8 mouse cellular contexts compared by ENCODE assay signal in genomic region chr1:119899195-119900123, GRCm38 (mm10). TPM values are rescaled to one million over a fixed set of nuclear protein-coding genes. Genes with fewer than 3 reads are reported as not detected.
DNase-seq lines count a peak whose midpoint lies in the region; ATAC-seq and TF ChIP-seq lines count a peak whose summit lies in the region.

No protein-coding gene starts in this region.

- no peak overlapping the region for H3K4me2 ChIP-seq in hindbrain, embryonic 15.5 days

- no peaks in the 10 kb centered on the region for H3K36me3 ChIP-seq in testis, adult 2 months (ENCODE audit: control insufficient read depth, insufficient read depth, low read length)
- no peaks in the 10 kb centered on the region for H3K36me3 ChIP-seq in hindbrain, embryonic 15.5 days

- no peak for TF ChIP-seq CTCF in testis, adult 2 months (IDR thresholded peaks at IDR 0.05; ENCODE audit: control insufficient read depth, insufficient read depth, insufficient replicate concordance, low read depth, low read length)

- DNase-seq in testis, postnatal 10 days (ENCODE audit: low spot score): no peak
- DNase-seq in left cerebral cortex, postnatal 4 days: peak; percentile 75
- peak; percentile 62 to 64 for DNase-seq in right cerebral cortex, postnatal 36 days (ENCODE audit: low spot score in 2 of 2)
- no peak for DNase-seq in adrenal gland, postnatal 10 days
- DNase-seq in heart, postnatal 4 days: no peak

- intact Hi-C loops in left cerebral cortex, postnatal 4 days (cut with DNase I): no loop called here

- H3K9me3 ChIP-seq in hindbrain, embryonic 15.5 days: no peaks in the 10 kb centered on the region

- no peaks in the 10 kb centered on the region for H3K27me3 ChIP-seq in testis, adult 2 months (ENCODE audit: control insufficient read depth, insufficient read depth, low read length)
- H3K27me3 ChIP-seq in hindbrain, embryonic 15.5 days: no peaks in the 10 kb centered on the region

- H3K9ac ChIP-seq in hindbrain, embryonic 15.5 days: no peak overlapping the region

- no peak overlapping the region for H3K27ac ChIP-seq in testis, adult 2 months (ENCODE audit: control insufficient read depth, insufficient read depth, low read depth, low read length)
- H3K27ac ChIP-seq in hindbrain, embryonic 15.5 days (replicated peaks): no peak overlapping the region; the same call in 1 of the 2 replicates

- no peaks in the 10 kb centered on the region for H3K4me1 ChIP-seq in testis, adult 2 months (ENCODE audit: control insufficient read depth, insufficient read depth, low read length)
- peaks cover 33% of the 10 kb centered on the region for H3K4me1 ChIP-seq in hindbrain, embryonic 15.5 days (replicated peaks)

- peak overlapping the region; percentile 54 for H3K4me3 ChIP-seq in testis, adult 2 months (ENCODE audit: control insufficient read depth, low read depth, low read length)
- no peak overlapping the region for H3K4me3 ChIP-seq in hindbrain, embryonic 15.5 days

- ATAC-seq in hindbrain, embryonic 15.5 days (ENCODE audit: low FRiP score, low read depth): peak; percentile 60; the same call in 1 of the 2 replicates
- ATAC-seq in megakaryocyte, adult 5-6 weeks (ENCODE audit: poor library complexity, severe bottlenecking): no peak

- 66% methylated on average over 11 of the region's 11 CpGs for WGBS in hindbrain, embryonic 15.5 days

- no peak for TF ChIP-seq POLR2A in testis, adult 2 months (IDR thresholded peaks at IDR 0.05; ENCODE audit: control insufficient read depth, low read depth, low read length)

RNA-seq across cellular contexts. Expression of gene Tmem177, which starts 13.5 kb away (rescaled TPM):
- 12.6 and 13.4 TPM in 2 replicates for polyA plus RNA-seq in testis, adult 2 months (2012; rRNA removed)
- 7.6 and 8.5 TPM in 2 replicates for polyA plus RNA-seq in hindbrain, embryonic 15.5 days (2015; fragmentation: Nextera tagmentation; extraction: Ambion mirVana)
- 1 to 10 TPM; 7.6 to 7.7 TPM for total RNA-seq in left cerebral cortex, postnatal 4 days (2021)
- total RNA-seq in adrenal gland, postnatal 10 days (2021): 1 to 10 TPM; 8.0 to 10.0 TPM
- 1.6 and 2.1 TPM in 2 replicates for total RNA-seq in megakaryocyte, adult 5-6 weeks (2015)
- 1.3 and 1.7 TPM in 2 replicates for total RNA-seq in megakaryocyte, adult 5-6 weeks (2017)
- 1 to 10 TPM; 7.3 to 8.3 TPM for total RNA-seq in heart, postnatal 4 days (2021)

Comparison
In these comparisons a context has a peak if more than half of its experiments do, and no peak if none do; other contexts are left out.
1. DNase-seq: peak in left cerebral cortex, postnatal 4 days (single experiment) and right cerebral cortex, postnatal 36 days (2 of 2); none in testis, postnatal 10 days (single experiment), adrenal gland, postnatal 10 days (single experiment) and heart, postnatal 4 days (single experiment).